In the genomic region with DNA sequence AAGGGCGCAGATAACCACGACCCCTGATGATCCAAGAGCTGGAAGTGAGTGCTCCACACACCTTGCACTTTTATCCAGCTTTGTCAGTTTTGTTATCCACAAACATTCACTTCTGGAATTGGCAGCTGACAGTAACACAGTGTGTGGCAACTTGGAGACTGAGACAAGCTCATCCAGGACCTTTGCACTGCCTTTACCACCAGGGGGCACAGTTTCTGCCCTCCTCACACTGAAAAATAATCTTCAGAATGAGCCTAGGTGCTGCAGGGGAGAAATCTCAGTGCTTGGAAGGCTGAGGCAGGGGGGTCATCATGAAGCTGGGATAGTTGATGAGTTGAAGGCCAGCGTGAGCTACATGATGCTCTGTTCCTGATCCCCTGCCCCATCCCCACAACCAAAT, we compare ENCODE assay signal across 12 mouse cellular contexts.
DNase-seq lines count a peak whose midpoint lies in the region; ATAC-seq and TF ChIP-seq lines count a peak whose summit lies in the region.
"Had no signal": no experiment of that assay in that cellular context is flagged by ENCODE, and none has a peak within 500 bp of the region (broad histone marks: within the 10 kb centered on the region; RNA-seq: fewer than 3 reads in every experiment).

No protein-coding gene starts in this region.

- TF ChIP-seq POLR2A in cerebellum, adult 2 months (IDR thresholded peaks at IDR 0.05; ENCODE audit: borderline replicate concordance, insufficient read depth, low read length), result no peak
- no peak for TF ChIP-seq POLR2A in testis, adult 2 months (IDR thresholded peaks at IDR 0.05; ENCODE audit: control insufficient read depth, low read depth, low read length)

- TF ChIP-seq CTCF in cerebellum, adult 2 months (IDR thresholded peaks at IDR 0.05; ENCODE audit: borderline replicate concordance, insufficient read depth, low read depth, low read length), result peak; percentile 52; the same call in 1 of the 2 replicates
- TF ChIP-seq CTCF in testis, adult 2 months (IDR thresholded peaks at IDR 0.05; ENCODE audit: control insufficient read depth, insufficient read depth, insufficient replicate concordance, low read depth, low read length), result peak; percentile 38; the same call in 1 of the 2 replicates
- peak; percentile 51 for TF ChIP-seq CTCF in stomach, postnatal 0 days (IDR thresholded peaks at IDR 0.05; ENCODE audit: low read depth)

- no peaks in the 10 kb centered on the region for H3K36me3 ChIP-seq in kidney, embryonic 15.5 days
- no peaks in the 10 kb centered on the region for H3K36me3 ChIP-seq in testis, adult 2 months (ENCODE audit: control insufficient read depth, insufficient read depth, low read length)
- no peaks in the 10 kb centered on the region for H3K36me3 ChIP-seq in stomach, postnatal 0 days (ENCODE audit: control insufficient read depth, insufficient read depth, low read length)
- H3K36me3 ChIP-seq: embryonic facial prominence, embryonic 12.5 days had no signal

- TF ChIP-seq EP300 in stomach, postnatal 0 days (optimal IDR thresholded peaks at IDR 0.05), result no peak

- H3K4me3 ChIP-seq in cerebellum, adult 2 months (replicated peaks; ENCODE audit: insufficient read depth, low read depth, low read length), result no peak overlapping the region
- H3K4me3 ChIP-seq in kidney, embryonic 15.5 days (replicated peaks), result no peak overlapping the region
- H3K4me3 ChIP-seq in testis, adult 2 months (ENCODE audit: control insufficient read depth, low read depth, low read length), result no peak overlapping the region
- no peak overlapping the region for H3K4me3 ChIP-seq in stomach, postnatal 0 days (ENCODE audit: low read depth, low read length)
- H3K4me3 ChIP-seq: embryonic facial prominence, embryonic 12.5 days had no signal

- H3K9ac ChIP-seq in kidney, embryonic 15.5 days, result no peak overlapping the region
- H3K9ac ChIP-seq in stomach, postnatal 0 days (ENCODE audit: low read length), result no peak overlapping the region
- H3K9ac ChIP-seq: embryonic facial prominence, embryonic 12.5 days had no signal

- no peak overlapping the region for H3K27ac ChIP-seq in cerebellum, adult 2 months (ENCODE audit: insufficient read depth, low read length)
- no peak overlapping the region for H3K27ac ChIP-seq in kidney, embryonic 15.5 days
- no peak overlapping the region for H3K27ac ChIP-seq in testis, adult 2 months (ENCODE audit: control insufficient read depth, insufficient read depth, low read depth, low read length)
- H3K27ac ChIP-seq in stomach, postnatal 0 days (replicated peaks), result no peak overlapping the region
- H3K27ac ChIP-seq: embryonic facial prominence, embryonic 12.5 days had no signal

- no peak overlapping the region for H3K4me2 ChIP-seq in kidney, embryonic 15.5 days
- H3K4me2 ChIP-seq in stomach, postnatal 0 days (replicated peaks; ENCODE audit: low read depth), result no peak overlapping the region
- H3K4me2 ChIP-seq: embryonic facial prominence, embryonic 12.5 days had no signal

- no peak for ATAC-seq in kidney, embryonic 15.5 days (replicated peaks; ENCODE audit: low FRiP score)
- no peak for ATAC-seq in stomach, postnatal 0 days (ENCODE audit: low FRiP score, low TSS enrichment)
- ATAC-seq: forebrain, embryonic 14.5 days had no signal

- no peaks in the 10 kb centered on the region for H3K27me3 ChIP-seq in cerebellum, adult 2 months (ENCODE audit: control insufficient read depth, insufficient read depth, low read length)
- H3K27me3 ChIP-seq in kidney, embryonic 15.5 days, result no peaks in the 10 kb centered on the region
- no peaks in the 10 kb centered on the region for H3K27me3 ChIP-seq in testis, adult 2 months (ENCODE audit: control insufficient read depth, insufficient read depth, low read length)
- H3K27me3 ChIP-seq in stomach, postnatal 0 days (ENCODE audit: control insufficient read depth, insufficient read depth, low read length), result no peaks in the 10 kb centered on the region
- H3K27me3 ChIP-seq: embryonic facial prominence, embryonic 12.5 days had no signal

- peak in 1 of 2 experiments; percentile 30 for DNase-seq in cerebellum, adult 2 months
- DNase-seq in cerebellum, adult 9-11 months, result no peak
- DNase-seq in kidney, adult 9 months, result peak; percentile 9
- no peak for DNase-seq in testis, postnatal 14 days (ENCODE audit: low spot score)
- no peak for DNase-seq in stomach, postnatal 0 days (ENCODE audit: low spot score)
- no peak for DNase-seq in natural killer cell, adult 2 months (ENCODE audit: low spot score in 2 of 2)
- DNase-seq: B cell, adult 2 months; lung, postnatal 10 days had no signal

- 83% methylated on average over 3 of the region's 3 CpGs for WGBS in cerebellum, adult 2 months
- WGBS in kidney, embryonic 15.5 days, result 71% methylated on average over 3 of the region's 3 CpGs
- WGBS in stomach, postnatal 0 days, result 72% methylated on average over 3 of the region's 3 CpGs

- H3K9me3 ChIP-seq in kidney, embryonic 15.5 days (replicated peaks), result no peaks in the 10 kb centered on the region
- H3K9me3 ChIP-seq in stomach, postnatal 0 days (ENCODE audit: control insufficient read depth, low read length), result no peaks in the 10 kb centered on the region
- H3K9me3 ChIP-seq: embryonic facial prominence, embryonic 12.5 days had no signal

- H3K4me1 ChIP-seq in cerebellum, adult 2 months (ENCODE audit: control insufficient read depth, insufficient read depth, low read length), result peaks cover 8% of the 10 kb centered on the region; the same call in 1 of the 2 replicates
- no peaks in the 10 kb centered on the region for H3K4me1 ChIP-seq in kidney, embryonic 15.5 days
- H3K4me1 ChIP-seq in testis, adult 2 months (ENCODE audit: control insufficient read depth, insufficient read depth, low read length), result no peaks in the 10 kb centered on the region
- no peaks in the 10 kb centered on the region for H3K4me1 ChIP-seq in stomach, postnatal 0 days (replicated peaks; ENCODE audit: control insufficient read depth, insufficient read depth)
- H3K4me1 ChIP-seq: embryonic facial prominence, embryonic 12.5 days had no signal
